Mouse (Mus musculus) frontal cortex, adult (tissue): Measurements from ENCODE around the gene Tmem37.

Source experiments
- ATAC-seq: cut with Nextera tagmentation; 2 replicates; pipeline ENCODE4 v1.9.2; 2017; ENCODE audit warnings: mild to moderate bottlenecking, moderate library complexity, mixed read lengths; ENCODE audit not compliant: low TSS enrichment

Tmem37 gene

GRCm38 (mm10) chr1:120057674-120058430 lies 16.0 kb downstream of the Tmem37 start:
- no peak for ATAC-seq

GRCm38 (mm10) chr1:120057044-120057443 lies 16.8 kb downstream of the Tmem37 start:
- ATAC-seq = peak; percentile 83

DNA sequence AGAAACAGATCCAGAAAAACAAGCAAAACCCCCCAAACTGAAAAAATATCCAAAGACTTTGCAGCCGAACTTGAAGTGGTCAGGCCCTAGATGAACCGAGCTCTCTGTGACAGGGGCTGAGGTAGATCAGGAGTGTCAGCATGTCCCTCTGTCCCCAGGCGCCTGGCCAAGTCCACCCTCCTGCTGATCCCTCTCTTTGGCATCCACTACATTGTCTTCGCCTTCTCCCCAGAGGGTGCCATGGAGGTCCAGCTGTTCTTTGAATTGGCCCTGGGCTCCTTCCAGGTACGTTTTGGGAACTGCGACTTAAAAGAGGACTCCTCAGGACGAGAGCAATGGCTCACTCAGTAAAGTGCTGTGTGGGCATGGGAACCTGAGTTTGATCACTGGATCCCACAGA lies 17.6 kb downstream of the Tmem37 start:
- peak; percentile 34 for ATAC-seq

GRCm38 (mm10) chr1:120055475-120055874 lies 18.4 kb downstream of the Tmem37 start:
- peak; percentile 58; the same call in 1 of the 2 replicates for ATAC-seq

DNA sequence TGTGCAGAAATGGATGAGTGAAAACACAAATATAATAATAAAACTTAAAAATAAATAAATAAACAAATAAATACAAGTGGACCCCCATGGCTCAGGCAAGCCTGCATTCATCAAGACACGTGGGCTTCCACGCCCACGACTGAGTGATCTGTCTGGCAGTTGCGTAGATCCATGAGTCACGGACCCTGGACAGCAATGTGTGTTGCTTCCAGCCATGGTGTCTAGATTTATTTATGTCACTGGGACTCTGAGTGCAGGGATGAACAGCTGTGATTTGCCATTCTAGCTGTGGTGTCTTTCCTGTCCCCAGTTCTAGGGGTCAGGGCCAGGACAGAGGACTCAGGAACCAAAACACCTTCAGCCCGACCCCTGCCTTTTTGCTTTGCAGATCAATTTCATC lies 18.9 kb downstream of the Tmem37 start:
- peak; percentile 58 for ATAC-seq

- no peak for ATAC-seq
Observed at GRCm38 (mm10) chr1:120051070-120051469, 22.8 kb downstream of the Tmem37 start.

DNA sequence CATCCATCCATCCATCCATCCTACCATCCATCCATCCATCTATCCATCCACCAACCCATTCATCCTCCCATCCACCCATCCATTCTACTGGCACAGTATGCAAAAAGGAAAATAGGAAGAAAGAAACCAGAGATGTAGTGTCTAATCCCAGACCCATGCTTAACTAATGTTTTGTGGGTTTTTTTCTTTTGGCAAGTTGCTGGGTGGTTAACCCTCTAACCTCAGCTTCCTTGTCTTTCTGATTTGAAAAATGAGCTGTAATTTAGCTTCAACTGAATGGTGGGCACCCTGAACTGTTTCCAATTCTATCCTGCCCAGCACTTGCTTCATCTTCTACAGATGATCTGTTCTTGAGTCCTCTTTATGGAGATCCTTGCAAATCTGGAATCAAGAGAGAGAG lies 26.5 kb downstream of the Tmem37 start:
- ATAC-seq = no peak

DNA sequence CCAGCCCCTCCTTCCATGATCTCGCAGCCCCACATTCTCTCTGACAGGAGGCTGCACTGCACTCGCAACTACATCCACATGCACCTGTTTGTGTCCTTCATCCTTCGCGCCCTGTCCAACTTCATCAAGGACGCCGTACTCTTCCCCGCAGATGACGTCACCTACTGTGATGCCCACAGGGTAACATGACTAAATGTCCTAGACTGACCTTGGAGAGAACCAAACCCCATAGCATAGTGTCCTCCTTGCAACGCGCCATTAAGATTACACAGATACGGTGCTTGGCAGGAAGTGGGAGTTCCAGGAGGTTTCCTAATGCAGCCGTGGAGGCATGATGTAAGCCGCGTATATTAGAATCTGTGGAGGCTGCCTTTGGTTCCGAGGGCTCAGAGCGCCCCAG lies 29.3 kb downstream of the Tmem37 start:
- no peak for ATAC-seq

GRCm38 (mm10) chr1:120042421-120042820 lies 31.5 kb downstream of the Tmem37 start:
- no peak for ATAC-seq

DNA sequence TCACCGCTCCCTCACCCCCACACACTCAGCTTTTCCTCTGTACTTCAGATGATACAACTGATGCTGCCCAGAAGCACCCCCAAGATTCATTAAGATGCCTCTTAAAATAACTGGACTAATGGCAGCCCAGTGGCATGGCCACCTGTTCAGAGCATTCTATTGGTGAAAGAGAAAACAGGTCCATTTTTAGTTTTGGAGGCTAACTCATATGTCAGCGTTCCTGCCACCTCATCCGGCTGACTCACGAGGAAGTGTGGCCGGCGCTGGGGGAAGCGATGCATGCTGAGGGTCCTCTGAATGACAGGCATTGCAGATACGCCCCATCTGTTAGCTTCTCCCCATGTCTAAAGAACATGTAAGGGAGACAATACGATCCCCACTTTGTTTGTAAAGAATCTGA lies 35.3 kb downstream of the Tmem37 start:
- no peak for ATAC-seq

GRCm38 (mm10) chr1:120037021-120037683 lies 36.7 kb downstream of the Tmem37 start:
- ATAC-seq = no peak

GRCm38 (mm10) chr1:120035456-120036034 lies 38.3 kb downstream of the Tmem37 start:
- ATAC-seq = no peak

GRCm38 (mm10) chr1:120034793-120035192 lies 39.1 kb downstream of the Tmem37 start:
- ATAC-seq = no peak

GRCm38 (mm10) chr1:120033469-120033854 lies 40.4 kb downstream of the Tmem37 start:
- ATAC-seq = no peak

GRCm38 (mm10) chr1:120032804-120033468 lies 40.9 kb downstream of the Tmem37 start:
- peak; percentile 80 for ATAC-seq

DNA sequence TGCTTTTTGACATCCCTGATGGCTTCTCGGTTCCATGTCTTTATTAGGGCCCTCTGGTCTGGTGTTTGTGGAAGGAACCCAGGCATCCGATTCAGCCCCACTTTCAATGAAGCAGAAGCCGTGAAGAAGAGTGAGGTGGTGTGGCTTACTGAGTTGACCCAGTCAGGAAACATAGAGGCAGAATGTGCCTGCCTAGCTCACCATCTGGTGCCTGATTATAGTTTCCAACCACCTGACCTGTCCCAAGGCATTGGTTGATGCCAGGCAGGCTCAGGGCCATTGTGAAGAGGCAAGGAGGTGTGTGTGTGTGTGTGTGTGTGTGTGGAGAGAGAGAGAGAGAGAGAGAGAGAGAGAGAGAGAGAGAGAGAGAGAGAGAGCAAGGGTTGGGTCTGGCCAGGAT lies 43.4 kb downstream of the Tmem37 start:
- no peak for ATAC-seq

DNA sequence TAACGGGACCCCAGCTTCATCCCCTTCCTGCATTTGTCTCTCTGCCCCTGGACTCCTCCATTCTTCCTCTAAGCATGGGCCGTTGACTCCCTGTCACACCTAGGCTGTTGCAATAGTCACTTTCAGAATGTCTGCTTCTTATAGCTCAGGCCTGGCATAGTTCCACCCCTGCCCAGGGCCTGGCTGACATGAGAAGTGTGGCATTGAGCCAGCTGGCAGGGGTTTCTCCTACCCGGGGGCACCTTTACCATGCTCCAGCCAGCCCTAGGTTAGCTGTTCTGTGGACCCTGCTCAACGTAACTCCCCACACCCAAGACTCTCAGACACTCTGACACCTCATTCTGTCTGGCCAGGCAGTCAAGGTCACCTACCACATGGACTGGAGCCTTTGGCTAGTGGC lies 46.2 kb downstream of the Tmem37 start:
- ATAC-seq = no peak

GRCm38 (mm10) chr1:120025050-120025439 lies 48.8 kb downstream of the Tmem37 start:
- ATAC-seq = no peak

DNA sequence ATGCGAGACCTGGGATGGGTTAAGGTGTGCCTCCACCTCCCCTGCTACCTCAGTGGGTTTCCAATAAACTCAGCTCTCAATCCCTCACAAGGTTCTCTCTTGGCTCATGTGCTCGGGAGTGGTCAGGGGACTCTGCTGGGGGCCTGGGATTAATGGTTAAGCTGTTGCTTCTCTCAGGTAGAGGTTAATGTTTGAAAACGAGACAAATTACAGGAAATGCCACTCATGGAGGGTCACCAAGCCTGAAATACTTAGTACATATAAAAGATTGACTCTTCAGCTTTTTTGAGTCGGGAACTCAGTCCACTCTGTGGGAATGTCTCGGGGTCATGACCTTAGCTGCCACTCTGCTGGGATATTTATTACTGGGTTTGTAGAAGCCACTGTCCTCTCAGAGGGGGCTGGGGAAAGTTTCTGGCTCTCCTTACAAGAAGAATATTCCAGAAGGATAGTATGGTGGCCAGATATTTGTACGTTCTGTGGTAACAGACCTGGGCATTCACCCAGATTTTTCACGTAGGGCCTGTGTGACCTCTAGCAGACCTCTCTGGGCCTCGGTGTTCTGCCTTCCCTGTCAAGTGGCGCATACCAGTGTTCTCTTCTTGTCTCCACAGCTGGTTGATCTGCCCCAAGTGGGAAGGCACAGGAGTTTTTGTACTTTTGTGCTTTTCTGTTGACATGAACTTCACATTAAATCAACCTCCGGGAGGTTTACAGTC lies 49.4 kb downstream of the Tmem37 start:
- ATAC-seq = no peak

DNA sequence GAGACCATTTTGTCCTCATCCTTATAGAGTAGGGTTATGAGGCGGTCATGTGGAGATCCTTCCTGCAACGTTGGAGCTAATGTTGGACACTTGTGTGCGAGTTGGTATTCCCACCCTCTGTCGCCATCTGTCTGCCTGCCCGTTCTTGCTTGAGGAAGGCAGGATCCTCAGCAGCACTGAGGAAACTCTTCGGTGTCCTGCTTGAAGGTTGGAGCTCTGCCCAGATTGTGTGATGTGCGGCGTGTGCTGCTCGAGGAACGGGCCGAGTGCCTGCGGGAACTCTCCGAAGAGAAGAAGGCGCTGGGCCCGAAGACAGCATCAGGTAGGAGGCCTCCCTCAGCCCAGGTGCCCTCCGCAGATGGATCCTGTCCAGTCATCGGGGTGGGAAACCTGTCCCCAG lies 51.9 kb downstream of the Tmem37 start:
- peak; percentile 94 for ATAC-seq

GRCm38 (mm10) chr1:120020322-120020897 lies 53.5 kb downstream of the Tmem37 start:
- ATAC-seq = no peak

GRCm38 (mm10) chr1:120019428-120019827 lies 54.4 kb downstream of the Tmem37 start:
- ATAC-seq = no peak
